Mouse (Mus musculus): Measurements from ENCODE around the gene Selenbp1. TPM values are rescaled to one million over a fixed set of nuclear protein-coding genes. Genes with fewer than 3 reads are reported as not detected.
A peak's percentile ranks its signal among the peaks of the same experiment; 100 is the strongest.

Gene Selenbp1
- total and polyA plus RNA-seq, 3 experiments: 109 to 365 TPM; not detected in 1

GRCm38 (mm10) chr3:94888595-94888994 lies 44.3 kb upstream of the Selenbp1 start (continued):
- TF ChIP-seq SIN3A (IDR thresholded peaks at IDR 0.05; ENCODE audit: low read length): peak; percentile 75
- TF ChIP-seq NRF1 (IDR thresholded peaks at IDR 0.05; ENCODE audit: insufficient read depth, low read depth, low read length, poor library complexity, severe bottlenecking): no peak
- TF ChIP-seq ZC3H11A (IDR thresholded peaks at IDR 0.05; ENCODE audit: low read depth, low read length): peak; percentile 93
- TF ChIP-seq ZKSCAN1 (IDR thresholded peaks at IDR 0.05; ENCODE audit: low read depth, low read length): no peak

DNA sequence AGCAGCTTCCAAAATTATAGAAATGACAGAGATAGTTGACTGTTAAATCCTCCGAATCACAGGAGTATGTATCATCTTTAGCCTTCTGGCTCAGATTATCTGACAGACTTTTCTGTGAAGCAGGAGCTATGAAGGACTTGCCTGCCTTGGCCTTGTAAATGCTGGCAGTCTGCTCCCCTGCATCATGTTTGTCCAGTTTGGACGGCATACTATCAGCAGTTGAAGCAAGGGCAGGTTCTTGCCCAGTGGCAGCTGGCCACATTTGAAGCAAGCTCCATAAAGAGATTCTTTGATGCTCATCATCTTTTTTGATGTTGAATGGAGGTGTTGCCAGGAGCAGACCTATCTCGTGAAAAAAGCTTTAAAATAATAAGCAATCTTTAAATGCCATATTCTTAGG lies 38.8 kb upstream of the Selenbp1 start:
- Histone ChIP-seq H3K9me3 (replicated peaks; ENCODE audit: insufficient read depth, low read length) (no peaks in the 10 kb centered on the region), H3K4me1 (ENCODE audit: control insufficient read depth in 1 of 2, insufficient read depth in 2 of 2, low read length in 2 of 2) (no peaks in the 10 kb centered on the region), H3K36me3 (ENCODE audit: control insufficient read depth in 1 of 2, insufficient read depth in 2 of 2, low read length in 2 of 2) (no peaks in the 10 kb centered on the region), H3K79me2 (ENCODE audit: control insufficient read depth, insufficient read depth, low read length, poor library complexity) (no peaks in the 10 kb centered on the region), H3K4me3 (ENCODE audit: control insufficient read depth in 1 of 2, insufficient read depth in 1 of 2, low read depth in 2 of 2, low read length in 2 of 2) (no peak overlapping the region), H3K9ac (ENCODE audit: control insufficient read depth, low read depth, low read length, poor library complexity, severe bottlenecking) (no peak overlapping the region), H3K27ac (ENCODE audit: control insufficient read depth, low read depth, low read length) (no peak overlapping the region), H3K27me3 (ENCODE audit: control insufficient read depth in 1 of 2, insufficient read depth in 2 of 2, low read length in 2 of 2) (peaks cover 7 to 17% of the 10 kb centered on the region in 2 experiments)
- TF ChIP-seq USF1 (IDR thresholded peaks at IDR 0.05; ENCODE audit: low read depth, low read length) (no peak), ZMIZ1 (IDR thresholded peaks at IDR 0.05; ENCODE audit: low read depth, low read length) (no peak), RAD21 (IDR thresholded peaks at IDR 0.05; ENCODE audit: low read depth, low read length) (no peak), UBTF (IDR thresholded peaks at IDR 0.05; ENCODE audit: borderline replicate concordance, insufficient read depth, low read depth, low read length) (no peak), SIN3A (IDR thresholded peaks at IDR 0.05; ENCODE audit: low read length) (no peak), MAX (IDR thresholded peaks at IDR 0.05; ENCODE audit: low read length) (no peak), ELF1 (IDR thresholded peaks at IDR 0.05; ENCODE audit: low read depth, low read length) (no peak), MEF2A (IDR thresholded peaks at IDR 0.05; ENCODE audit: extremely low read depth, insufficient replicate concordance, low read depth, low read length, poor library complexity, severe bottlenecking) (no peak), ZKSCAN1 (IDR thresholded peaks at IDR 0.05; ENCODE audit: low read depth, low read length) (no peak), MAFK (IDR thresholded peaks at IDR 0.05; ENCODE audit: borderline replicate concordance, low read depth, low read length) (no peak)
- DNase-seq (ENCODE audit: low read depth, low spot score): no peak

DNA sequence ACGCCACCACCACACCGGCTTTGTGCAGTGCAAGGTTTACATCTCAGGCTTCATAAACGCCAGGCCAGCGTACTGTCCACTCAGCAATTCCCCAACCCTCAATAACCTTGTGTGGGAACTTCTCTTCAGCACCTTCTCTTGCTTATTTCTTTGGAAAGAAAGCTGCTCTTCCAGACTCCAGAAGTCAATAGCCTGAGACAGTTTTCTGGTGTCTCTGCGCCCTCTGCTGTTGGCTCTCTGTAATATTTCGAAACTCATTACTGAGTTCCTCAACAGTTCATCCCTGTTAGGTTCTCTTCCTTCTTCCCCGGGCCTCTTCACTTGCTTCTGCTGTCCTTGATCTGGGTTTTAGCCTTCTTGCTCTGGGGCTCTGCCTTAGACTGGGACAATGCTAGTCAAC lies 30.1 kb upstream of the Selenbp1 start:
- peak; percentile 83 for DNase-seq (ENCODE audit: low read depth, low spot score)
- no peak overlapping the region for H3K4me3 ChIP-seq (ENCODE audit: control insufficient read depth in 1 of 2, insufficient read depth in 1 of 2, low read depth in 2 of 2, low read length in 2 of 2)

More for the DNA sequence above, 30.1 kb upstream of the Selenbp1 start:
- Histone ChIP-seq H3K36me3 (ENCODE audit: control insufficient read depth in 1 of 2, insufficient read depth in 2 of 2, low read length in 2 of 2) (peaks cover 0 to 2% of the 10 kb centered on the region in 2 experiments; a peak in 1 of 4 replicates), H3K79me2 (ENCODE audit: control insufficient read depth, insufficient read depth, low read length, poor library complexity) (no peaks in the 10 kb centered on the region), H3K9me3 (replicated peaks; ENCODE audit: insufficient read depth, low read length) (no peaks in the 10 kb centered on the region), H3K27ac (ENCODE audit: control insufficient read depth, low read depth, low read length) (no peak overlapping the region), H3K27me3 (ENCODE audit: control insufficient read depth in 1 of 2, insufficient read depth in 2 of 2, low read length in 2 of 2) (no peaks in the 10 kb centered on the region; a peak in 1 of 4 replicates), H3K4me1 (ENCODE audit: control insufficient read depth in 1 of 2, insufficient read depth in 2 of 2, low read length in 2 of 2) (peaks cover 0 to 3% of the 10 kb centered on the region in 2 experiments; a peak in 1 of 4 replicates), H3K9ac (ENCODE audit: control insufficient read depth, low read depth, low read length, poor library complexity, severe bottlenecking) (no peak overlapping the region)
- TF ChIP-seq HCFC1 (IDR thresholded peaks at IDR 0.05; ENCODE audit: low read depth, low read length): 0 out of 2 replicates have a peak, but pooled peaks have one; percentile 13
- TF ChIP-seq ZC3H11A (IDR thresholded peaks at IDR 0.05; ENCODE audit: low read depth, low read length): peak; percentile 90
- TF ChIP-seq MYB (IDR thresholded peaks at IDR 0.05; ENCODE audit: low read depth, low read length): no peak
- peak; percentile 93 for TF ChIP-seq SMC3 (IDR thresholded peaks at IDR 0.05; ENCODE audit: low read depth, low read length)
- TF ChIP-seq USF2 (IDR thresholded peaks at IDR 0.05; ENCODE audit: borderline replicate concordance in 1 of 2, insufficient read depth in 1 of 2, low read depth in 1 of 2, low read length in 2 of 2): no peak
- TF ChIP-seq USF1 (IDR thresholded peaks at IDR 0.05; ENCODE audit: low read depth, low read length): no peak
- TF ChIP-seq CTCF (IDR thresholded peaks at IDR 0.05 in 2 of 3, conservative IDR thresholded peaks at IDR 0.05 in 1 of 3; ENCODE audit: control insufficient read depth in 1 of 3, insufficient read depth in 1 of 3, low read depth in 2 of 3, low read length in 3 of 3, poor library complexity in 1 of 3, severe bottlenecking in 1 of 3): peak; percentile 70 to 95 (median 83)
- TF ChIP-seq CHD2 (IDR thresholded peaks at IDR 0.05; ENCODE audit: low read length): no peak
- TF ChIP-seq RAD21 (IDR thresholded peaks at IDR 0.05; ENCODE audit: low read depth, low read length): peak; percentile 96
- TF ChIP-seq TBP (IDR thresholded peaks at IDR 0.05; ENCODE audit: low read depth, low read length): 0 out of 2 replicates have a peak, but pooled peaks have one; percentile 14
- no peak for TF ChIP-seq BHLHE40 (IDR thresholded peaks at IDR 0.05; ENCODE audit: borderline replicate concordance, low read depth, low read length)
- TF ChIP-seq SIN3A (IDR thresholded peaks at IDR 0.05; ENCODE audit: low read length): peak; percentile 36; the same call in 1 of the 2 replicates

Measured in MEL (cell line).